Mouse (Mus musculus): ENCODE data around the gene Mlph. TPM values are rescaled to one million over a fixed set of nuclear protein-coding genes. Genes with fewer than 3 reads are reported as not detected.

Mlph gene
- polyA plus RNA-seq (2016; fragmentation: Nextera tagmentation; extraction: Ambion mirVana), result 0.33 and 0.51 TPM in 2 replicates

DNA sequence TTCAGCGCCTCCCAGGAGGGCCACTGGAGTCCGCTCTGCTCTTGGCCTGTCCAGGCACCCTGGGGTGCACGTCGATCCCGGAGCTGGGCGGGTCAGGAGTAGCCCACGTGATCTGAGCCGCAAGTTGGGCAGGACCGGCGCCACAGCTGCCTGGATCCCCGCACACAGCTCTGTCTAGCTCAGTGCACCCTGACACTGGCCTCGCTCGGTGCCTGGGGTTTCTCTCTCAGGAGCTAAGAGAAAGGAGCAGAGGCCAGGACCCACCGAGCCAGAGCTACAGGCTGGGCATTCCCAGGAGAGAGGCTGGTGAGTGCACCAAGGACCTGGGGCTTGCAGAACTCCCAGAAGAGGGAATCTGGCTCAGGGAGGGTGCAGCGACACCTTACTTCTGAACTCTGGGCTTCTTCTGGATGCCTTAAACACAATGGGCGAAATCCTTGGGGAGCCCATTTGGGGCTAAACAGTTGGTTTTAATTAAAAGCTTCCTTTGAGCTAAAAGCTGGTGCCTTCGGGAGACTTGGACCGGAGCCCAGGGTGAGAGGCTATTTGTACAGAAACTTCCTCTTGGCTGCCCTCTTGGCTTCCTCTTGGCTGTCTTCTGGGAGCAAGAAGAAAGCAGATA, at the start of gene Mlph:
Gene Mlph (plus strand): TSS at position 138 of the 622 bp plus-strand sequence.
- Histone ChIP-seq H3K4me3 (peak within 1 kb of the TSS; percentile 21), H3K36me3 (no peaks in the 10 kb centered on the region), H3K4me1 (peaks cover 12% of the 10 kb centered on the region), H3K4me2 (replicated peaks) (peak within 1 kb of the TSS; percentile 42), H3K27me3 (0 out of 2 replicates have a peak, but pooled peaks cover 5% of the 10 kb centered on the region), H3K9me3 (peaks cover 10% of the 10 kb centered on the region), H3K27ac (no peak within 1 kb of the TSS), H3K9ac (peak within 1 kb of the TSS; percentile 28; the same call in 1 of the 2 replicates)
- WGBS, result 9% methylated on average over 18 of the region's 18 CpGs
- ATAC-seq (ENCODE audit: insufficient number of reproducible peaks, insufficient read depth, low FRiP score, low TSS enrichment), result peak; percentile 67; the same call in 1 of the 2 replicates

DNA sequence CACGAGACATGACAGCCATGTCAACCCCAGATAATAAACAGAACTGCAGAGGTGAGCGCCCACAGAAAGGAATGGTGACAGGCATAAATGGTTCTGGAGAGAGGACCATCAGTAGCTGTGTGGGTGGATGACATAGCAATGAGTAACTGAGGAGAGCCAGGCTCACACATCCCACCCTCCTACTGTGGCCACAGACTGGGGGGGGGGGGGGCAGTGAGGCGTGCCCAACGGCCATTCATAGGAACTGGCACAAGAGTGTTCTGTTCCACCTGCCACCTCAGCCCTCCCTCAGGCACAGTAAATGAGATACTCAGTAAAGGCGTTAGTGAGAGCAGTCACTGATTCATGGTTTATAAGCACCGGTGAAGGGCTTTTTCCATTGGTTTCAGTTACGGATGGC, 48.2 kb upstream of the Mlph start:
- no peaks in the 10 kb centered on the region for H3K9me3 ChIP-seq

GRCm38 (mm10) chr1:90870581-90870980, 44.3 kb upstream of the Mlph start:
- WGBS, result 73% methylated on average over 2 of the region's 2 CpGs
- H3K4me2 ChIP-seq (replicated peaks), result no peak overlapping the region

More for the DNA sequence above, 48.2 kb upstream of the Mlph start:
- no peak for ATAC-seq (ENCODE audit: insufficient number of reproducible peaks, insufficient read depth, low FRiP score, low TSS enrichment)
- H3K4me2 ChIP-seq (replicated peaks), result no peak overlapping the region
- no peaks in the 10 kb centered on the region for H3K4me1 ChIP-seq
- no peak overlapping the region for H3K27ac ChIP-seq
- 0 out of 2 replicates have a peak, but pooled peaks cover 4% of the 10 kb centered on the region for H3K27me3 ChIP-seq
- WGBS, result 87% methylated on average over 7 of the region's 7 CpGs
- no peak overlapping the region for H3K9ac ChIP-seq
- no peak overlapping the region for H3K4me3 ChIP-seq
- no peaks in the 10 kb centered on the region for H3K36me3 ChIP-seq

DNA sequence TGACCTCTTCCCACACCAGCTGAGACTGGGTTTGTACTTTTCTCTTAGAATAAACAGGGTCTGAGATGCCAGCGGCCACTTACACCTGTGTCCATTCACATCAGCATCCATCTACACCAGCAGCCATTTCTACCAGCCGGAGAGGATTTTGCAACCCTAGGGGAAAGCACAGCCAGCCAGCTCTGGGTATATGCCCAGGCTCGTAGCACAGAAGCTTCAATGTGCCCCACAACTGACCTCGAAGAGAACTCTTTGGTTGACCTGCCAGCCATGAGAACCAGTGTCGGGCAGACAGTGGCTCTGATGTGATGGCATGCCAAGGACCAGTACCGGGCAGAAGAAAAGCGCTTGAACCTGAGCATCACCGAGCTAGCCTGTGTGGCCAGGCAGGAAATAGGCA, 39.5 kb upstream of the Mlph start:
- H3K9me3 ChIP-seq, result peaks cover 3% of the 10 kb centered on the region; the same call in 1 of the 2 replicates
- H3K4me1 ChIP-seq, result no peaks in the 10 kb centered on the region
- H3K4me3 ChIP-seq, result no peak overlapping the region
- H3K36me3 ChIP-seq, result no peaks in the 10 kb centered on the region
- 85% methylated on average over 8 of the region's 8 CpGs for WGBS
- no peak overlapping the region for H3K9ac ChIP-seq
- no peaks in the 10 kb centered on the region for H3K27me3 ChIP-seq
- ATAC-seq (ENCODE audit: insufficient number of reproducible peaks, insufficient read depth, low FRiP score, low TSS enrichment), result no peak
- H3K27ac ChIP-seq, result no peak overlapping the region
- no peak overlapping the region for H3K4me2 ChIP-seq (replicated peaks)

More at GRCm38 (mm10) chr1:90870581-90870980, 44.3 kb upstream of the Mlph start:
- Histone ChIP-seq H3K4me1 (no peaks in the 10 kb centered on the region), H3K27me3 (0 out of 2 replicates have a peak, but pooled peaks cover 4% of the 10 kb centered on the region), H3K4me3 (no peak overlapping the region), H3K36me3 (no peaks in the 10 kb centered on the region), H3K9ac (no peak overlapping the region), H3K9me3 (peaks cover 3% of the 10 kb centered on the region; the same call in 1 of the 2 replicates), H3K27ac (no peak overlapping the region)
- no peak for ATAC-seq (ENCODE audit: insufficient number of reproducible peaks, insufficient read depth, low FRiP score, low TSS enrichment)

DNA sequence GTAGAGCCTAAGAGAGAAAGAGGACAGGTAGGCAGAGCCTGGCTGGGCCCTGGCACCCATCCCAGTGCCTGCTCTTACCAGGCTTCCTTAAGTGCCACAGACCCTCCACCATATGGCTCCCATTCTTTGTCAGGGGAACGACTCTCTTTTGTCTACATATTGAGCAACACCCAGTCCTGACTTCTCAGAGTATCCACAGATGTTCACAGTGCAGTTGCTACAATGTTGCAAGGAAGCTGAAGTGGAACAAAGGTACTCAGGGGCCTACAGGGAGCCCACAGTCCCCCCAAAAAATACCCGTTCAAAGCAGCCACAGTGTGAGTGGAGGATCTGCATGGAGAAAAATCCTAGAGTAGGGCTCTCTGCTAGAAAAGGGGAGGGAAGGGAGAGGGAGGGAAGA, 38.9 kb upstream of the Mlph start:
- Histone ChIP-seq H3K4me3 (no peak overlapping the region), H3K36me3 (no peaks in the 10 kb centered on the region), H3K4me1 (no peaks in the 10 kb centered on the region), H3K9ac (0 out of 2 replicates have a peak overlapping the region, but pooled peaks have one; percentile 7), H3K27ac (no peak overlapping the region), H3K4me2 (replicated peaks) (no peak overlapping the region), H3K9me3 (peaks cover 3% of the 10 kb centered on the region; the same call in 1 of the 2 replicates), H3K27me3 (no peaks in the 10 kb centered on the region)
- 50% methylated on average over 2 of the region's 2 CpGs for WGBS
- no peak for ATAC-seq (ENCODE audit: insufficient number of reproducible peaks, insufficient read depth, low FRiP score, low TSS enrichment)

GRCm38 (mm10) chr1:90876486-90877270, 38.2 kb upstream of the Mlph start:
- Histone ChIP-seq H3K27me3 (no peaks in the 10 kb centered on the region), H3K4me3 (no peak overlapping the region), H3K36me3 (no peaks in the 10 kb centered on the region), H3K27ac (no peak overlapping the region), H3K9ac (0 out of 2 replicates have a peak overlapping the region, but pooled peaks have one; percentile 7), H3K4me1 (no peaks in the 10 kb centered on the region), H3K4me2 (replicated peaks) (no peak overlapping the region), H3K9me3 (peaks cover 3% of the 10 kb centered on the region; the same call in 1 of the 2 replicates)
- ATAC-seq (ENCODE audit: insufficient number of reproducible peaks, insufficient read depth, low FRiP score, low TSS enrichment), result peak; percentile 64; the same call in 1 of the 2 replicates
- WGBS, result 64% methylated on average over 5 of the region's 5 CpGs

GRCm38 (mm10) chr1:90885771-90886460, 29.0 kb upstream of the Mlph start:
- Histone ChIP-seq H3K27ac (peak overlapping the region; percentile 70), H3K4me3 (no peak overlapping the region), H3K36me3 (no peaks in the 10 kb centered on the region), H3K4me1 (peaks cover 14% of the 10 kb centered on the region), H3K9me3 (0 out of 2 replicates have a peak, but pooled peaks cover 11% of the 10 kb centered on the region), H3K4me2 (replicated peaks) (no peak overlapping the region), H3K27me3 (no peaks in the 10 kb centered on the region), H3K9ac (no peak overlapping the region)
- ATAC-seq (ENCODE audit: insufficient number of reproducible peaks, insufficient read depth, low FRiP score, low TSS enrichment), result peak; percentile 87
- WGBS, result 17% methylated on average over 6 of the region's 6 CpGs

- Histone ChIP-seq H3K36me3 (no peaks in the 10 kb centered on the region), H3K27me3 (no peaks in the 10 kb centered on the region), H3K27ac (no peak overlapping the region), H3K9me3 (0 out of 2 replicates have a peak, but pooled peaks cover 6% of the 10 kb centered on the region), H3K9ac (no peak overlapping the region), H3K4me3 (no peak overlapping the region), H3K4me2 (replicated peaks) (no peak overlapping the region), H3K4me1 (peaks cover 9% of the 10 kb centered on the region)
- WGBS, result 61% methylated on average over 3 of the region's 3 CpGs
- ATAC-seq (ENCODE audit: insufficient number of reproducible peaks, insufficient read depth, low FRiP score, low TSS enrichment), result no peak
These were observed 20.4 kb upstream of the Mlph start for GRCm38 (mm10) chr1:90894521-90894920.

GRCm38 (mm10) chr1:90895004-90895403, 19.9 kb upstream of the Mlph start:
- 0 out of 2 replicates have a peak, but pooled peaks cover 6% of the 10 kb centered on the region for H3K9me3 ChIP-seq
- no peak overlapping the region for H3K4me2 ChIP-seq (replicated peaks)
- no peak for ATAC-seq (ENCODE audit: insufficient number of reproducible peaks, insufficient read depth, low FRiP score, low TSS enrichment)
- 77% methylated on average over 3 of the region's 3 CpGs for WGBS
- no peak overlapping the region for H3K27ac ChIP-seq
- peaks cover 9% of the 10 kb centered on the region for H3K4me1 ChIP-seq
- H3K36me3 ChIP-seq, result no peaks in the 10 kb centered on the region
- H3K27me3 ChIP-seq, result no peaks in the 10 kb centered on the region
- H3K4me3 ChIP-seq, result no peak overlapping the region
- no peak overlapping the region for H3K9ac ChIP-seq

- 0 out of 2 replicates have a peak, but pooled peaks cover 3% of the 10 kb centered on the region for H3K9me3 ChIP-seq
- ATAC-seq (ENCODE audit: insufficient number of reproducible peaks, insufficient read depth, low FRiP score, low TSS enrichment), result no peak
- no peak overlapping the region for H3K27ac ChIP-seq
- no peak overlapping the region for H3K4me3 ChIP-seq
- H3K9ac ChIP-seq, result no peak overlapping the region
- H3K4me1 ChIP-seq, result peaks cover 9% of the 10 kb centered on the region
- H3K36me3 ChIP-seq, result no peaks in the 10 kb centered on the region
- no peak overlapping the region for H3K4me2 ChIP-seq (replicated peaks)
- WGBS, result 88% methylated on average over 4 of the region's 4 CpGs
- no peaks in the 10 kb centered on the region for H3K27me3 ChIP-seq
These were observed 18.6 kb upstream of the Mlph start for GRCm38 (mm10) chr1:90896281-90896680.

- ATAC-seq (ENCODE audit: insufficient number of reproducible peaks, insufficient read depth, low FRiP score, low TSS enrichment), result peak; percentile 85
- H3K4me2 ChIP-seq (replicated peaks), result no peak overlapping the region
- H3K4me1 ChIP-seq, result peaks cover 9% of the 10 kb centered on the region
- H3K9ac ChIP-seq, result no peak overlapping the region
- H3K27me3 ChIP-seq, result no peaks in the 10 kb centered on the region
- WGBS, result 43% methylated on average over 14 of the region's 14 CpGs
- H3K36me3 ChIP-seq, result no peaks in the 10 kb centered on the region
- no peak overlapping the region for H3K4me3 ChIP-seq
- peak overlapping the region; percentile 54 for H3K27ac ChIP-seq
- H3K9me3 ChIP-seq, result no peaks in the 10 kb centered on the region
These were observed 18.0 kb upstream of the Mlph start for GRCm38 (mm10) chr1:90896741-90897361.
